12 mouse cellular contexts compared by ENCODE assay signal in genomic region chr3:98319190-98319589, GRCm38 (mm10). TPM values are rescaled to one million over a fixed set of nuclear protein-coding genes. Genes with fewer than 3 reads are reported as not detected.
A peak's percentile ranks its signal among the peaks of the same experiment; 100 is the strongest.
DNase-seq lines count a peak whose midpoint lies in the region; ATAC-seq and TF ChIP-seq lines count a peak whose summit lies in the region.
"Had no signal": no experiment of that assay in that cellular context is flagged by ENCODE, and none has a peak within 500 bp of the region (broad histone marks: within the 10 kb centered on the region; RNA-seq: fewer than 3 reads in every experiment).

No protein-coding gene starts in this region.

- no peaks in the 10 kb centered on the region for H3K9me3 ChIP-seq in heart, embryonic 16.5 days (replicated peaks; ENCODE audit: control insufficient read depth, low read length)
- H3K9me3 ChIP-seq in hindbrain, embryonic 10.5 days: no peaks in the 10 kb centered on the region
- H3K9me3 ChIP-seq in midbrain, postnatal 0 days (ENCODE audit: low read length): no peaks in the 10 kb centered on the region
- H3K9me3 ChIP-seq: heart, embryonic 15.5 days had no signal

- TF ChIP-seq CTCF in midbrain, postnatal 0 days (IDR thresholded peaks at IDR 0.05): no peak

- H3K4me2 ChIP-seq in heart, embryonic 16.5 days (ENCODE audit: low read depth, low read length): no peak overlapping the region
- H3K4me2 ChIP-seq in midbrain, postnatal 0 days (ENCODE audit: low read depth, low read length, poor library complexity, severe bottlenecking): no peak overlapping the region
- H3K4me2 ChIP-seq: heart, embryonic 15.5 days had no signal

- H3K4me1 ChIP-seq in heart, embryonic 16.5 days (ENCODE audit: control insufficient read depth, insufficient read depth, low read length): no peaks in the 10 kb centered on the region
- H3K4me1 ChIP-seq in hindbrain, embryonic 10.5 days (replicated peaks): peaks cover 48% of the 10 kb centered on the region
- H3K4me1 ChIP-seq in midbrain, postnatal 0 days (ENCODE audit: insufficient read depth, low read length): no peaks in the 10 kb centered on the region

- intact Hi-C loops in heart, postnatal 25 days (cut with DNase I): no loop called here

- no peaks in the 10 kb centered on the region for H3K27me3 ChIP-seq in heart, embryonic 16.5 days (ENCODE audit: control insufficient read depth, insufficient read depth, low read length)
- no peaks in the 10 kb centered on the region for H3K27me3 ChIP-seq in hindbrain, embryonic 10.5 days (ENCODE audit: insufficient read depth, poor library complexity, severe bottlenecking)
- no peaks in the 10 kb centered on the region for H3K27me3 ChIP-seq in midbrain, postnatal 0 days (ENCODE audit: insufficient read depth, low read length)
- H3K27me3 ChIP-seq: heart, embryonic 15.5 days had no signal

- 69% methylated on average over 2 of the region's 2 CpGs for WGBS in heart, embryonic 16.5 days
- WGBS in hindbrain, embryonic 10.5 days: 34% methylated on average over 2 of the region's 2 CpGs
- 35% methylated on average over 2 of the region's 2 CpGs for WGBS in midbrain, postnatal 0 days

- peaks cover 4% of the 10 kb centered on the region; the same call in 1 of the 2 replicates for H3K36me3 ChIP-seq in heart, embryonic 16.5 days (ENCODE audit: control insufficient read depth, insufficient read depth)
- H3K36me3 ChIP-seq in hindbrain, embryonic 10.5 days: peaks cover 88% of the 10 kb centered on the region
- no peaks in the 10 kb centered on the region for H3K36me3 ChIP-seq in midbrain, postnatal 0 days (ENCODE audit: insufficient read depth, low read length)

- no peak overlapping the region for H3K4me3 ChIP-seq in heart, embryonic 16.5 days (ENCODE audit: low read length)
- H3K4me3 ChIP-seq in hindbrain, embryonic 10.5 days: no peak overlapping the region
- H3K4me3 ChIP-seq in midbrain, postnatal 0 days (ENCODE audit: low read depth, low read length): no peak overlapping the region
- H3K4me3 ChIP-seq: erythroblast, embryonic 14.5 days; heart, embryonic 15.5 days had no signal

- H3K27ac ChIP-seq in heart, embryonic 16.5 days (ENCODE audit: low read length): no peak overlapping the region
- peak overlapping the region; percentile 91 for H3K27ac ChIP-seq in hindbrain, embryonic 10.5 days
- no peak overlapping the region for H3K27ac ChIP-seq in midbrain, postnatal 0 days (ENCODE audit: low read depth, low read length)
- H3K27ac ChIP-seq: heart, embryonic 15.5 days; macrophage had no signal

- DNase-seq in heart, postnatal 25 days (ENCODE audit: low spot score): no peak
- peak; percentile 70 for DNase-seq in embryo, embryonic 10 days (ENCODE audit: low spot score)
- peak; percentile 83 for DNase-seq in hindbrain, embryonic 10.5 days (ENCODE audit: low spot score)
- peak; percentile 87 for DNase-seq in midbrain, postnatal 0 days (ENCODE audit: low spot score)
- DNase-seq in kidney, adult 8-10 months: no peak
- no peak for DNase-seq in yolk sac, embryonic 10.5 days (ENCODE audit: low spot score)
- no peak for DNase-seq in kidney, adult 11 months
- DNase-seq: kidney, postnatal 14 days had no signal

- 0 out of 2 replicates have a peak, but pooled peaks have one; percentile 17 for ATAC-seq in heart, embryonic 16.5 days (replicated peaks; ENCODE audit: extremely low read depth, insufficient read depth, low FRiP score)
- peak; percentile 85 for ATAC-seq in midbrain, postnatal 0 days (ENCODE audit: low FRiP score)

- no peak overlapping the region for H3K9ac ChIP-seq in heart, embryonic 16.5 days (ENCODE audit: low read length)
- no peak overlapping the region for H3K9ac ChIP-seq in midbrain, postnatal 0 days (replicated peaks; ENCODE audit: low read length, poor library complexity, severe bottlenecking)
- H3K9ac ChIP-seq: heart, embryonic 15.5 days had no signal

RNA-seq across cellular contexts. Expression of gene Phgdh, which starts 20.6 kb away (rescaled TPM):
- 94.8 and 112 TPM in 2 replicates for polyA plus RNA-seq in heart, embryonic 16.5 days (2015; fragmentation: Nextera tagmentation; extraction: Ambion mirVana)
- 1 to 10 TPM; 2.2 to 3.1 TPM for total RNA-seq in heart, postnatal 25 days (2021)
- polyA plus RNA-seq in hindbrain, embryonic 10.5 days (2016; fragmentation: Nextera tagmentation; extraction: Ambion mirVana): 345 and 380 TPM in 2 replicates
- 182 and 206 TPM in 2 replicates for total RNA-seq in midbrain, postnatal 0 days (2014; rRNA removed)
- polyA plus RNA-seq in midbrain, postnatal 0 days (2015; fragmentation: Nextera tagmentation; extraction: Ambion mirVana): 148 and 171 TPM in 2 replicates

RNA-seq across cellular contexts. Expression of gene Hmgcs2, which starts 39.0 kb away (rescaled TPM):
- 9.2 and 9.7 TPM in 2 replicates for polyA plus RNA-seq in heart, embryonic 16.5 days (2015; fragmentation: Nextera tagmentation; extraction: Ambion mirVana)
- total RNA-seq in heart, postnatal 25 days (2021): 10 to 100 TPM; 12.7 to 14.3 TPM
- 2.2 and 3.8 TPM in 2 replicates for polyA plus RNA-seq in hindbrain, embryonic 10.5 days (2016; fragmentation: Nextera tagmentation; extraction: Ambion mirVana)
- 22.3 and 24.8 TPM in 2 replicates for total RNA-seq in midbrain, postnatal 0 days (2014; rRNA removed)
- polyA plus RNA-seq in midbrain, postnatal 0 days (2015; fragmentation: Nextera tagmentation; extraction: Ambion mirVana): 36.3 and 40.4 TPM in 2 replicates
- polyA plus RNA-seq: macrophage had no signal

Comparison
In these comparisons a context has a peak if more than half of its experiments do, and no peak if none do; other contexts are left out.
1. DNase-seq: peak in embryo, embryonic 10 days (single experiment), hindbrain, embryonic 10.5 days (single experiment) and midbrain, postnatal 0 days (single experiment); none in heart, postnatal 25 days (single experiment), kidney, adult 8-10 months (0 of 2), yolk sac, embryonic 10.5 days (single experiment) and kidney, adult 11 months (single experiment).